Mouse (Mus musculus) cortical plate, adult 2 months (tissue): ENCODE data around the gene Zdhhc4.

Experiments
- CTCF ChIP-seq: fragments of 200-500 bp; IDR thresholded peaks from 2 replicates; pipeline ENCODE4 v1.5.1; 2011; ENCODE audit warnings: mild to moderate bottlenecking, control low read depth, low read length; ENCODE audit not compliant: insufficient read depth; ENCODE audit errors: extremely low read depth
- POLR2A ChIP-seq: fragments of 200-500 bp; IDR thresholded peaks from 2 replicates; pipeline ENCODE4 v1.6.1; 2011; ENCODE audit warnings: mild to moderate bottlenecking, low read length, control low read depth; ENCODE audit not compliant: insufficient read depth; ENCODE audit errors: extremely low read depth

GRCm38 (mm10) chr5:143363678-143364615, 34.9 kb upstream of the Zdhhc4 start:
- TF ChIP-seq CTCF (no peak), POLR2A (no peak)
